Mouse (Mus musculus) cerebellum, adult 2 months (tissue): Measurements from ENCODE around the gene Pkn3. TPM values are rescaled to one million over a fixed set of nuclear protein-coding genes. Genes with fewer than 3 reads are reported as not detected.
"Not testable (repeated sequence)": the region's sequence is repeated elsewhere in the genome, so short reads cannot be mapped to it uniquely, and the experiment has no call there.

Source experiments
- DNase-seq, 2 experiments: peaks; one replicate each; pipeline ENCODE4 v3.0.0; 2021
- H3K27ac ChIP-seq: fragments of 200-500 bp; 2 replicates; pipeline ENCODE4 v1.5.1; 2012; ENCODE audit warnings: low read length, control low read depth, inconsistent platforms; ENCODE audit not compliant: insufficient read depth
- H3K27me3 ChIP-seq: fragments of 200-500 bp; 2 replicates; pipeline ENCODE4 v1.6.1; 2012; ENCODE audit warnings: inconsistent platforms, mild to moderate bottlenecking, low read length, moderate library complexity; ENCODE audit not compliant: control insufficient read depth, insufficient read depth
- H3K4me1 ChIP-seq: fragments of 200-500 bp; 2 replicates; pipeline ENCODE4 v1.6.1; 2011; ENCODE audit warnings: low read length; ENCODE audit not compliant: control insufficient read depth, insufficient read depth
- H3K4me3 ChIP-seq: fragments of 200-500 bp; replicated peaks from 2 replicates; pipeline ENCODE3; 2011; ENCODE audit warnings: mild to moderate bottlenecking, low read depth, low read length, control low read depth; ENCODE audit not compliant: insufficient read depth
- CTCF ChIP-seq: fragments of 200-500 bp; IDR thresholded peaks from 2 replicates; pipeline ENCODE4 v1.5.1; 2011; ENCODE audit warnings: low read depth, mild to moderate bottlenecking, control low read depth, low read length, moderate library complexity, borderline replicate concordance; ENCODE audit not compliant: insufficient read depth
- POLR2A ChIP-seq: fragments of 200-500 bp; IDR thresholded peaks from 2 replicates; pipeline ENCODE4 v1.6.1; 2011; ENCODE audit warnings: low read length, control low read depth, borderline replicate concordance; ENCODE audit not compliant: insufficient read depth
- WGBS: fragments of 180-500 bp; shearing (Covaris S2); methylation state at CpG from one replicate; pipeline ENCODE4 v1.1.7; 2018; 5-methylcytosine and 5-hydroxymethylcytosine counted together
- polyA plus RNA-seq: library from polyadenylated mRNA; depleted of rRNA; stranded (reverse); fragments of >200 nt; gene quantifications from 2 replicates; pipeline ENCODE4 v1.2.3, GENCODE M21; 2012

The Pkn3 gene
- polyA plus RNA-seq, 1 experiment = 2.4 TPM

DNA sequence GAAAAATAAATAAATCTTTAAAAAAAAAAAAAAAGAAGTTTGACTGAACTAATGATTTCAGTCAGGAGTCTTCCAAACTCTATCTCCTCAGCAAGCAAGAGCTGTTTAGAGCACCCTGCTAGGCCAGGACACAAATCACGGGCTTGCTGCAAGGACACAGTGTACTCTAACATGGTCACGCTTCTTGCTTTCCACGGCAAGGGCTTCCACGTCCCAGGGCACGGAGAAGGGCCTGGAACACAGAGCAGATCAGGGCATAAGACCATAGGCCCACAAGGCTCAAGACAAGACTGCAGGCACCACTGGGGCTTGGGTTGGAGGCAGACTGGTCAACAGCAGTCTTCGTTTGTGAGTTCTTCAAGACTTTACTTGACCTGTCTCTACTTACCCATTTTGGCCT is 30.4 kb upstream of the Pkn3 start:
- DNase-seq = no peak
- H3K27me3 ChIP-seq = no peaks in the 10 kb centered on the region
- no peak overlapping the region for H3K4me3 ChIP-seq
- WGBS = 96% methylated on average over 6 of the region's 6 CpGs
- TF ChIP-seq POLR2A (no peak), CTCF (no peak)
- H3K4me1 ChIP-seq = no peaks in the 10 kb centered on the region
- no peak overlapping the region for H3K27ac ChIP-seq

DNA sequence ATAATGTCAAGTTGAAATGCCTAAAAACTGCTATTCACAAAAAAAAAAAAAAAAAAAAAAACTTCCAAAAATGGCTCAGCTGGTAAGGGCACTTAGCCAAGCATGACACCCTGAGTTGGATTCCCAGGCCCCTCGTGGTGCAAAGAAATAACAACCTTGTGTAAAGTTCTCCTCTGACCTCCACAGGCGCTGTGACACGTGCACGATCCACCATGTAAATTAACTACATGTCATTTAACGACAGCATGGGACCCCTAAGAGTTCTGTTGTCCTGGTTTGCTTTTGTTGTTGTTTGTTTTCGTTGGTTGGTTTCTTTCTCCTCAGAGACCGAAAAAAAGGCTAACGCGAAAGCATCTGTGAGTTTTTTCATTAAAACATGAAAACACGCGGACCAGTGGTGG is 29.4 kb upstream of the Pkn3 start:
- Histone ChIP-seq H3K4me3 (peak overlapping the region; percentile 78), H3K27me3 (no peaks in the 10 kb centered on the region), H3K27ac (no peak overlapping the region), H3K4me1 (no peaks in the 10 kb centered on the region)
- WGBS = 49% methylated on average over 11 of the region's 11 CpGs
- no peak for DNase-seq
- no peak for TF ChIP-seq CTCF
- TF ChIP-seq POLR2A = no peak

DNA sequence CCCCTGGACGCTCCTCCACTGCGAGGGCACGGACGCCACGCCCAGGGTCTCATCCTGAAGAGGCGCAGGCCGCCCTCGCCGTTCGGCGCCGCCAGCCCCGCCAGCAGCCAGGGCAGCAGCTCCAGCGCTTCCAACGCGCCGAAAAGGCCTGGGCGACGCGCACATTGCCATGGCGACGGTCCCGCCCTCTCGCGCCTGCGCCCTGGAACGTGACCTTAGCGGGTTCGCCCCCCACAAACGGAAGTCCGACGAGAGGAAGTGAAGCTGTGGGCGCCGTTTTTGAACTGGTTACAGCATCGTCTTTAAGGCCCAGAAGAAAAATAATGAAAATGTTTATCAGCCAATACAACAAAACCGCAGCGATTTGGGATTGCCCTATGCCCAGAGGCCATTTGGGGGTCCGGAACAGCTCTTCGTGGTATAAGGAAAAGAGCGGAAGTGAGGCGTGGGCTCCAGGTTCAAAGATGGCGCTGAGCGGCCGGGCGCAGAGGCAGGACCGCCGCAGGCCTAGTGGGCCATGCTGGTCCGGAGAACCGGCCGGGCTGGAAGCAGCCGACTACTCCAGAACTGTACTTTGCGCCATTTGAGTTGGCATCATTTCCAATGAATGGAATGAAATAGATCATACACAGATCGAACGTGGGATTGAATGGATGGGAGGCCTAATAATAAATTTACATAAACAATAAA is 28.6 kb upstream of the Pkn3 start, which contains the start of gene Wdr34:
TSS of gene Wdr34 (minus strand) at position 183 of the 690 bp plus-strand sequence.
- peak; percentile 96 to 98 for DNase-seq
- Histone ChIP-seq H3K4me1 (no peaks in the 10 kb centered on the region), H3K4me3 (peak within 1 kb of the TSS; percentile 78), H3K27me3 (no peaks in the 10 kb centered on the region), H3K27ac (peak within 1 kb of the TSS; percentile 91)
- peak; percentile 58; the same call in 1 of the 2 replicates for TF ChIP-seq POLR2A
- TF ChIP-seq CTCF = no peak
- under 1% methylated on average over 54 of the region's 54 CpGs for WGBS

DNA sequence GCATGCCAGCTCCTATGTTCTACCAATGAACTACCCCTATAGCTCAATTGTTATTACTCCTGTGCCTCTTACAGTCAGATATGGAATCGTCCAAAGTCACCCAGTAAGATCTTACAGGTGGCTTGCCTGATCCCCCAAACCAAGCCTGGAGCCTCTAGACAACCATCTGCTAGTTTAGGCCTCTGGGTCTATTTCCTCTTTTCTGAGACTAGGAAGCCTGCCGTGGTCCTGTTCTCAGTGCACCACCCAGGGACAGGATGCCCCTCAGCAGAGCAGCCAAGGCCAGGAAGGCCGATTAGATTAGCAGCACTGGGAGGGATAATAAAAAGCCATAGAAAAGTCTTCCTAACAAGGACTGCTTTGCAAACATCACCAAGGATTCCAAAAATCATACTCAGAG is 27.7 kb upstream of the Pkn3 start:
- Histone ChIP-seq H3K27me3 (no peaks in the 10 kb centered on the region), H3K4me1 (no peaks in the 10 kb centered on the region), H3K4me3 (no peak overlapping the region), H3K27ac (no peak overlapping the region)
- no peak for TF ChIP-seq CTCF
- no peak for TF ChIP-seq POLR2A
- WGBS = 88% methylated on average over 3 of the region's 3 CpGs
- no peak for DNase-seq

DNA sequence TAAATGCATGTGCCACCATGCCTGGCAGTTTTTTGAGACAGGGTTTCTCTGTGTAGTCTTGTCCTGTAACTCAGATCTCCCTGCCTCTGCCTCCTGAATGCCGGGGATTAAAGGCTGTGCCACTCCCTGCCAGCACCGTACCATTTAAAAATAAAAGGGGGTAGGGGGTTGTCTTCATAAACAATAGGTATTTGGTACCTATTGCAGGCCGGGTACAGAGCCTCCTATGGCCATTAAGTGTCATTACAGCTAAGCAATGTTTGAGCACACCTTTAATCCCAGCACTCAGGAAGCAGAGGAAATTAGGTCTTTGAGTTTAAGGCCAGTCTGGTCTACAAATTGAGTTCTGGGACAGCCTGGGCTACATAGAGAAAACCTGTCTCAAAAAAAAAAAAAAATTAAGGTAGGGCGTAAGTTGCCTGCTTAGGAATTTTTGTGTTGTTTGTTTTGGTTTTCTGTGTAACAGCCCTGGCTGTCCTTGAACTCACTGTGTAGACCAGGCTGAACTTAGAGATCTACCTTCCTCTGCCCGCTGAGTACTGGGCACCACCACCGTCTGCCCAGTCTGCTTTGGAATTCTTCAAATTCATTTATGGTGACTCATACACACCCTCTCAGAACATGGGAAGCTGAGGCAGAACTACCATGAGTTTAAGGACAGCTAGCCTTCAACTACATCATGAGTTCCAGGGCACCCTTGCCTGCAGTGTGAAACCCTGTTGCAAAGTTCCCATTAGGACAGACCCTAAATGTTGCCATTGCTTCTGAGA is 25.3 kb upstream of the Pkn3 start:
- no peaks in the 10 kb centered on the region for H3K27me3 ChIP-seq
- H3K27ac ChIP-seq = no peak overlapping the region
- DNase-seq = no peak
- TF ChIP-seq CTCF = no peak
- TF ChIP-seq POLR2A = no peak
- H3K4me3 ChIP-seq = no peak overlapping the region
- H3K4me1 ChIP-seq = no peaks in the 10 kb centered on the region
- 37% methylated on average over 6 of the region's 6 CpGs for WGBS

DNA sequence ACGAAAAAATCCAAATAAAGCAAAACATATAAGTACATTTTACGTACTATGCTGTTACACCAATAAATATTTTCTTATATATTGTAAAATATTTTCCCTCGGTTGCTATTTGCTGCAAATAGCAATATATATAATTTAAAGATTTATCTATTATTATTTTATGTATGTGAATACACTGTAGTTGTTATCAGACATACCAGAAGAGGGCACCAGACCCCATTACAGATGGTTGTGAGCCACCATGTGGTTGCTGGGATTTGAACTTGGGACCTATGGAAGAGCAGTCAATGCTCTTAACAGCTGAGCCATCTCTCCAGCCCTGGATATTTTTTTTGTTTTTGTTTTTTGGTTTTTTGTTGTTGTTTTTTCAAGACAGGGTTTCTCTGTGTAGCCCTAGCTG is 22.2 kb upstream of the Pkn3 start:
- not testable (repeated sequence) for H3K27ac ChIP-seq, H3K27me3 ChIP-seq, H3K4me1 ChIP-seq, H3K4me3 ChIP-seq, DNase-seq
- WGBS = 98% methylated on average over 3 of the region's 3 CpGs

DNA sequence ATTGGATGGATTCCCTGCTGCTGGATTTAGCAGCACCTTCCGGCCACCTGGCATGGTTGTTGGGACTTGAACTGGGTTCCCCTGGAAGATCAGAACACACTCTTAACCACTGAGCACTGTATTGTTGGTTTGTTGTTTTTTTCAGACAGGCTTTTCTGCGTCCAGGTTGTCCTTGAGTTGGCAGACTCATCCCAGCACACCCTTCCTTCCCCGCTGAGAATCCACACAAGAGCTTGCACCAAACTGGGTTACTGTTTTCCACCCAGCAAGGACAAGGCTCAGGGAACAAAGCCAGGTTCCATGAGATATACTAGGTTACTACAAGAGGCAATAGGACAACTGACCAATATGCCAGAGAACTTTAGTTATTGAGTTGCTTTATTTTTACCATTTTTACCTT is 20.7 kb upstream of the Pkn3 start:
- Histone ChIP-seq H3K27ac (no peak overlapping the region), H3K4me1 (no peaks in the 10 kb centered on the region), H3K27me3 (no peaks in the 10 kb centered on the region), H3K4me3 (no peak overlapping the region)
- no peak for DNase-seq
- TF ChIP-seq POLR2A (no peak), CTCF (no peak)
- 60% methylated on average over 3 of the region's 3 CpGs for WGBS

DNA sequence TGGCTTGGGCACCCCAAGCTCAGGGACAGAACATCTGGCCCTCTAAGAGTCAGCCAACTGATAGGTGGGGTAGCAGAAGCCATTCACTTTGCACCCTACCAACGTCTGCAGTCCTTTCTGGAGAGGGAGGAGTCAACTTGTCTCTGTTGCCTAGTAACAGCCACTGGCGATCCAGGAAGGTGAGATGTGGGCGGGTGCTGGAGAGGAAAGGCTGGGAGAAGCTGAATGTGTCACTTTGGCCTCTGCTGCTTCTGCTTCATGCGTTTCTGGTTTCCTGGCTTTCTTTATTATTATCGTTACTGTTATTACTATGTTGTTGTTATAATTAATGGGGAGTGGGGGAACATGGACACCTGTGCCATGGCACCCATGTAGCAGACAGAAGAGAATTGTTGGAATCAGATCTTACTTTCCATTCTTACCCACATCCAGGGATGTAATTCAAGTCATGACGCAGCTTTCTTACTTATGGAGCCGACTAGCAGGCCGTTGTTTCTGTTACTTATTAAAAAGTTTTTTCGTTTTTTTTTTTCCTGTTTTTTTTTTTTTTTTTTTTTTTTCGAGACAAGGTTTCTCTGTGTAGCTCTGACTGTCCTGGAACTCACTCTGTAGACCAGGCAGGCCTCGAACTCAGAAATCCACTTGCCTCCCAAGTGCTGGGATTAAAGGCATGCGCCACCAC is 20.1 kb upstream of the Pkn3 start, which contains the start of gene Set:
TSS of gene Set (plus strand) at position 156 of the 682 bp plus-strand sequence.
- Histone ChIP-seq H3K27ac (no peak within 1 kb of the TSS), H3K4me3 (no peak within 1 kb of the TSS), H3K27me3 (no peaks in the 10 kb centered on the region), H3K4me1 (no peaks in the 10 kb centered on the region)
- TF ChIP-seq CTCF (no peak), POLR2A (no peak)
- DNase-seq = no peak
- 51% methylated on average over 12 of the region's 12 CpGs for WGBS
